Mouse (Mus musculus) kidney, embryonic 16.5 days (tissue): ENCODE measurements around the gene Cdc42. TPM values are rescaled to one million over a fixed set of nuclear protein-coding genes. Genes with fewer than 3 reads are reported as not detected.

Experiments
- ATAC-seq: fragments of 200-750 bp; cut with Nextera tagmentation; 2 replicates; pipeline ENCODE4 v1.8.0; 2017; ENCODE audit warnings: moderate TSS enrichment; ENCODE audit not compliant: low FRiP score, low TSS enrichment
- H3K27ac ChIP-seq: fragments of 300-500 bp; sonication (generic); 2 replicates; pipeline ENCODE4 v1.5.1; 2014; ENCODE audit warnings: low read length
- H3K27me3 ChIP-seq: fragments of 300-500 bp; sonication (generic); 2 replicates; pipeline ENCODE4 v1.6.1; 2014; ENCODE audit warnings: low read length, control low read depth, mixed read lengths; ENCODE audit not compliant: insufficient read depth
- H3K36me3 ChIP-seq: fragments of 300-500 bp; sonication (generic); 2 replicates; pipeline ENCODE4 v1.6.1; 2014; ENCODE audit warnings: low read length, control low read depth, mixed read lengths; ENCODE audit not compliant: insufficient read depth
- H3K4me1 ChIP-seq: fragments of 300-500 bp; sonication (generic); 2 replicates; pipeline ENCODE4 v1.6.1; 2014; ENCODE audit warnings: low read length, control low read depth, mixed read lengths; ENCODE audit not compliant: insufficient read depth
- H3K4me2 ChIP-seq: fragments of 300-500 bp; sonication (generic); replicated peaks from 2 replicates; pipeline ENCODE4 v1.6.1; 2014; ENCODE audit warnings: low read depth, low read length
- H3K4me3 ChIP-seq: fragments of 300-500 bp; sonication (generic); 2 replicates; pipeline ENCODE4 v1.5.1; 2014; ENCODE audit warnings: mild to moderate bottlenecking, low read length
- H3K9ac ChIP-seq: fragments of 300-500 bp; sonication (generic); replicated peaks from 2 replicates; pipeline ENCODE4 v1.6.1; 2014; ENCODE audit warnings: low read length
- H3K9me3 ChIP-seq: fragments of 300-500 bp; sonication (generic); 2 replicates; pipeline ENCODE4 v1.6.1; 2016; ENCODE audit warnings: low read length, control low read depth
- WGBS: fragments of 180-500 bp; shearing (Covaris S2); extraction: QIAGEN DNeasy Blood & Tissue Kit; methylation state at CpG from one replicate; pipeline ENCODE4 v1.1.7; 2014; 5-methylcytosine and 5-hydroxymethylcytosine counted together
- polyA plus RNA-seq: library from polyadenylated mRNA; unstranded; fragments of >200 nt; fragmentation: Nextera tagmentation; extraction: Ambion mirVana; gene quantifications from 2 replicates; pipeline ENCODE4 v1.2.1, GENCODE M21; 2015

The Cdc42 gene
- polyA plus RNA-seq, 1 experiment from 2014 or later, result 758 TPM

- Histone ChIP-seq H3K27me3 (no peaks in the 10 kb centered on the region), H3K27ac (no peak overlapping the region), H3K36me3 (peaks cover 3% of the 10 kb centered on the region; the same call in 1 of the 2 replicates), H3K9me3 (no peaks in the 10 kb centered on the region), H3K9ac (no peak overlapping the region), H3K4me3 (no peak overlapping the region), H3K4me1 (no peaks in the 10 kb centered on the region), H3K4me2 (no peak overlapping the region)
- no peak for ATAC-seq
- 75% methylated on average over 7 of the region's 7 CpGs for WGBS
Measured at GRCm38 (mm10) chr4:137292625-137293024, 64.9 kb downstream of the Cdc42 start.

DNA sequence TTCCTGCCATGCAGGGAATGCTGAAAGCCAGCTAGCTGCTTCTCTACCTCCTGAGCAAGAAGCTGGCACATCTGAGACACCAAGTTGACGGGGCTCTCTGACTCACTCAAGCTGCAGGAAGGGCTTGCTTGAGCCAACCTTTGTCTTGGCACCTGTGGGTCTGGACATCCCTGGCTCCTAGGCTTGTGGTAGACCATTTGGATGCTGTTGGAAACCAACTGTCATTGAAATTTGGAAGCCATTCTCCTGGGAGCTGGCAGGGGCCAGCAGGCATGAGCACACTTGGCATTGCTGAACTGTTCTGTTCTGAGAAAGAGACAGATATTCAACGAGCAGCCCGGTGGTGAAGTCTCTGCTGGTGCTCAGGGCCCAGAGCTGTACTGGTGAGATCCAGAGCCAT is 67.3 kb downstream of the Cdc42 start:
- 82% methylated on average over 3 of the region's 3 CpGs for WGBS
- no peak overlapping the region for H3K4me3 ChIP-seq
- ATAC-seq, result no peak

GRCm38 (mm10) chr4:137289701-137290100 is 67.8 kb downstream of the Cdc42 start:
- H3K4me3 ChIP-seq, result no peak overlapping the region
- H3K27ac ChIP-seq, result no peak overlapping the region
- no peak overlapping the region for H3K4me2 ChIP-seq
- H3K9me3 ChIP-seq, result no peaks in the 10 kb centered on the region
- 86% methylated on average over 6 of the region's 6 CpGs for whole genome bisulfite sequencing
- H3K4me1 ChIP-seq, result peaks cover 17% of the 10 kb centered on the region; the same call in 1 of the 2 replicates
- H3K9ac ChIP-seq, result no peak overlapping the region
- ATAC-seq, result no peak
- no peaks in the 10 kb centered on the region for H3K27me3 ChIP-seq
- no peaks in the 10 kb centered on the region for H3K36me3 ChIP-seq

More for the DNA sequence above, 67.3 kb downstream of the Cdc42 start:
- Histone ChIP-seq H3K9ac (no peak overlapping the region), H3K9me3 (no peaks in the 10 kb centered on the region), H3K4me1 (peaks cover 17% of the 10 kb centered on the region; the same call in 1 of the 2 replicates), H3K4me2 (no peak overlapping the region), H3K27me3 (no peaks in the 10 kb centered on the region), H3K27ac (no peak overlapping the region), H3K36me3 (no peaks in the 10 kb centered on the region)

DNA sequence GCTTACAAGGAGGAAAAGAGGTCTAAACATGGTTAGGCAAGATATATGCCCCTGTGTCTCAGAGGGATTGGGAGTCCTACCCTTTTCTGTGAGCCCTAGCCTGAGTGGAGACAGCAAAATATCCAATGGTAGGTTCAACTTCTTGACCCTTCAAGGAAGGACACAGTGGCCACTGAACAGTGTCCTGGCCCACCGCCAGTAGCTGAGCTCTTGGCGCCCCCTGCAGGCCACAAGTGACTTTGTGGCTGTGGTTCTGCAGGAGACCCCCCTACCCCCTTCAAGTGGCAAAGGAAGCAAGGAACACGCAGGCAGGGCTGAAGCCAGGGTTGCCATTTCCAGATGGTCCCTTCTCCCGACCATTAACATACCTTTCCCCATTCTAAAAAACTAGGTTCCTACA is 69.7 kb downstream of the Cdc42 start:
- Histone ChIP-seq H3K36me3 (no peaks in the 10 kb centered on the region), H3K4me2 (no peak overlapping the region), H3K4me1 (peaks cover 27% of the 10 kb centered on the region), H3K27me3 (peaks cover 4% of the 10 kb centered on the region), H3K9ac (no peak overlapping the region), H3K4me3 (no peak overlapping the region), H3K9me3 (no peaks in the 10 kb centered on the region), H3K27ac (no peak overlapping the region)
- WGBS, result 8% methylated on average over 4 of the region's 4 CpGs
- ATAC-seq, result peak; percentile 16; the same call in 1 of the 2 replicates

DNA sequence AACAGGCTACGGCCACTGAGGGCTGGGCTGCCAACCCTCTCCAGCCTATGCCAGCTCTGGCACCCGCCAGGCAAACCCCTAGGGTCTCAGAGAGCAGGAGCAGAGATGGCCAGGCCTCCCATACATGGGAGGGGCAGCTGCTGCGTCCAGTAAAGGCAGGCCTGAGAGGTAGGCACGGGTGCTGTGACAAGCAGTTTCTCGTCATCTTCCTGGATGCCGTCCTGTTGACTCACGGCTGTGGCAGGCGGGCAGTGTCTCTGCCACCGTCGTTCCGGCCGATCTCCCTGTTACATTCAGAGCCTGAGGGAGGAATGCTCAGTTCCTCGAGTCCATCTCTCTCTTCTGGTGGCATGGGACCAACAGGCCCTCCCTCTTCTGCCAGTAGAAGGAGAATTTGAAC is 70.3 kb downstream of the Cdc42 start:
- 50% methylated on average over 13 of the region's 13 CpGs for WGBS
- no peak overlapping the region for H3K4me3 ChIP-seq
- H3K4me1 ChIP-seq, result peaks cover 33% of the 10 kb centered on the region
- peaks cover 4% of the 10 kb centered on the region for H3K27me3 ChIP-seq
- no peak for ATAC-seq
- no peak overlapping the region for H3K27ac ChIP-seq
- H3K36me3 ChIP-seq, result no peaks in the 10 kb centered on the region
- H3K9ac ChIP-seq, result no peak overlapping the region
- no peaks in the 10 kb centered on the region for H3K9me3 ChIP-seq
- no peak overlapping the region for H3K4me2 ChIP-seq

DNA sequence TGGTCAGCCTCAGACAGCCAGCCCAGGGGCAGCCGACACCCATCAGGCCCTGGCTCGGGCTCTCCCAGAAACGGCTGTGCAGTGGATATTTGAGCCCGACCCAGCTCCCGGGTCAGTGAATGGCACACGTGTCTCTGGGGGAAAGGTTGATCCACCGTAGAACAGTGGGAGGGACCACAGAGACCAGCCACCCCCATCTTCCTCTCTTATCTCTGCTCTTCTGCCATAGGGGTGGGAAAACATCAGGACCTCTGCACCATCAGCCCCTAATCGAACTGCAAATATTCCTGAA is 70.9 kb downstream of the Cdc42 start:
- no peak for ATAC-seq
- peaks cover 6% of the 10 kb centered on the region for H3K27me3 ChIP-seq
- H3K9me3 ChIP-seq, result no peaks in the 10 kb centered on the region
- H3K4me2 ChIP-seq, result no peak overlapping the region
- no peak overlapping the region for H3K9ac ChIP-seq
- H3K4me1 ChIP-seq, result peaks cover 39% of the 10 kb centered on the region
- WGBS, result 37% methylated on average over 8 of the region's 8 CpGs
- no peak overlapping the region for H3K27ac ChIP-seq
- no peak overlapping the region for H3K4me3 ChIP-seq
- no peaks in the 10 kb centered on the region for H3K36me3 ChIP-seq

GRCm38 (mm10) chr4:137285876-137286661 is 71.5 kb downstream of the Cdc42 start:
- H3K36me3 ChIP-seq, result no peaks in the 10 kb centered on the region
- H3K27ac ChIP-seq, result 0 out of 2 replicates have a peak overlapping the region, but pooled peaks have one; percentile 16
- peaks cover 40% of the 10 kb centered on the region for H3K4me1 ChIP-seq
- H3K27me3 ChIP-seq, result peaks cover 9% of the 10 kb centered on the region
- H3K4me3 ChIP-seq, result no peak overlapping the region
- no peaks in the 10 kb centered on the region for H3K9me3 ChIP-seq
- ATAC-seq, result no peak
- no peak overlapping the region for H3K4me2 ChIP-seq
- 62% methylated on average over 15 of the region's 15 CpGs for WGBS
- no peak overlapping the region for H3K9ac ChIP-seq

DNA sequence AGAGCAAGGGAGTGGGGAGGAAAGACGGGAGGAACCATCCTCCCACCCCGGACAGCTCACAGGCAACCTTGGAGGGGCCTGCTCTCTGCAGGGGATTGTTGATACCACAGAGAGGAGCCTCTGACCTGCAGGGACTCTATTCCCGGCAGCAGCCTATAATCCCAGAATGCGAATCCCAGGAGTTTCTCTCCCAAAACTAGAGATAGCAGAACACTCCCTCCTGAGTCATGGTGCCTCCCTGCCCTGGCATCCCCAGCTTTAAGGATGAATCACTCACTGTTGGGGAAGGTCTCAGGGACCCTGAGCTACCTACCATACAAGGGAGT is 74.2 kb downstream of the Cdc42 start:
- no peak for ATAC-seq
- Histone ChIP-seq H3K4me3 (no peak overlapping the region), H3K9me3 (no peaks in the 10 kb centered on the region), H3K4me2 (peak overlapping the region; percentile 42; the same call in 1 of the 2 replicates), H3K36me3 (no peaks in the 10 kb centered on the region), H3K27ac (no peak overlapping the region), H3K9ac (no peak overlapping the region), H3K27me3 (peaks cover 31% of the 10 kb centered on the region), H3K4me1 (peaks cover 60% of the 10 kb centered on the region)
- WGBS, result 24% methylated on average over 4 of the region's 4 CpGs

GRCm38 (mm10) chr4:137282584-137283406 is 74.7 kb downstream of the Cdc42 start:
- ATAC-seq, result no peak
- WGBS, result 14% methylated on average over 17 of the region's 17 CpGs
- Histone ChIP-seq H3K4me3 (no peak overlapping the region), H3K4me2 (peak overlapping the region; percentile 42), H3K9ac (peak overlapping the region; percentile 61), H3K27ac (peak overlapping the region; percentile 40), H3K4me1 (peaks cover 64% of the 10 kb centered on the region), H3K9me3 (no peaks in the 10 kb centered on the region), H3K36me3 (no peaks in the 10 kb centered on the region), H3K27me3 (peaks cover 36% of the 10 kb centered on the region)

- Histone ChIP-seq H3K9ac (peak overlapping the region; percentile 61), H3K9me3 (no peaks in the 10 kb centered on the region), H3K27ac (peak overlapping the region; percentile 40; the same call in 1 of the 2 replicates), H3K27me3 (peaks cover 43% of the 10 kb centered on the region), H3K4me3 (no peak overlapping the region), H3K36me3 (no peaks in the 10 kb centered on the region), H3K4me1 (peaks cover 66% of the 10 kb centered on the region), H3K4me2 (peak overlapping the region; percentile 42)
- ATAC-seq, result no peak
- WGBS, result 70% methylated on average over 5 of the region's 5 CpGs
Measured at GRCm38 (mm10) chr4:137282122-137282521, 75.4 kb downstream of the Cdc42 start.
